Mouse (Mus musculus) thymus, postnatal 25 days (tissue): ENCODE measurements at regions not wholly inside any gene's neighbourhood (a gene's known extent, or its start where the extent isn't known, plus 50 kb on each side); places are given as distances from the start of the nearest gene placed in this dataset.

Experiments
- DNase-seq: peaks from one replicate; pipeline ENCODE4 v3.0.0; 2022

DNA sequence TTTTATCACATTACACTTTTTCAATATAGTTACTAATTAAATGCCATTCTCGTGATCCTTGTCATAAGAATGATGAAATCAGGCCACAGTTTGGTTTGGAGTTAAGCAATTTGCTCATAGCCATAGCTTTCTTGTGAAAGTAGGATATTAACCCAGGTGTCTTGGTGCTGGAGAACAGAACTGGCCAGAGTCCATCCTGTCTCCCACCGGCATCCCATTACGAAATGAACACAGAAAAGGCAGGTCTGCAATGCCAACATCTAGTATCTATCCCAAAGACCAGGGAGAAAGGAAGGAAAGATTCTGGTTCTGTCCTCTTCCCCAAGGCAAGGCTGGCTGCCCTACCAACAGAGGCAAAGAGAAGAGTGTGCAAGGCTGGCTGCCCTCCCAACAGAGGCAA lies 61.6 kb upstream of the Avpr1a start:
- no peak for DNase-seq

DNA sequence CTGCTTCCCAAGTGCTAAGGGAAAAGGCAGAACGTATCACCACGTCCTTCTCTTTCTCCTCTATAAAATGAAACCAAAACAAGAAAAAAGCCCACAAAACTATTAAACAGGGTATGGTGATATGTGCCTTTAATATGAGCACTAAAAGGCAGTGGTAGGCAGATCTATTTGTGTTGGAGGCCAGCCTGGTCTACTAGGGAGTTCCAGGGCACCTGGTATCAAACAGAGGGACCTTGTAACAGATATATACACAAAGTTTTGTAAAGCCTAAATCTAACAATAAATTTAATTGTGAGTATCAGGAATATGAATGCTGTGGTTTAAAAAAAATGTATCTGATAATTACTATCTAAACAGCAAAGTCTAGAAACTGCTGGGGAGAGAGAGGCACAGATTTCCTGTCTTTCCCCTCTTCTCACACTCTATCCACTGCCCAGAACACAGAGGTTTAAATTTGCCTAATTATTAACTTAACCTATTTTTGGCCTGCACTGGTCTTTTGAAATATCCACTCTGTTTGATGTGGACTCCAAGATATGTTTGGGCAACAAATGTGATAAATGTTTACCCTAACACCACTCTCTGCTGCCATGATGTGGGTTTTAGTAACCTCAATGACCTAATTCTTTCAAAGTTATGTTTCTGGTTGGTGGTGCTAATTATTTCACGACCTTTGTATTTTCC lies 68.5 kb upstream of the Avpr1a start:
- DNase-seq = no peak

DNA sequence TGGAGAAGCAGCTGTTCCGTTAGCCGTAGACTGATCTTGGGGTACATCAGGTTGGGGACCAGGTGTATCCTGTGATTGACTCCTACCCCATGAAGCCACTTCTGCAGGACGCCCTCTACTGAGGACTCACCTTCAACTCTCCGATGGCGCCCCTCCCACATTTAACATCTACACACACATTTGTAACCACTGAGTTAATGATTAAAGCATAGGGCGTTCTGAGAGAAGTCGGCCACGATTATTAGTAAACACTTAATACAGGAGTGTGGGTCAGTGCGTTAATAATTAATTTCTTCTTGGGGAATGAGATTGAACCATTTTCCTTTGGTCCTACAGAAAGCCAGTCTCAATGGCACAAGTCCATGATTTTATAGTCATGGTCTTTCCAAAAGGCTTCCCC lies 105.0 kb upstream of the Avpr1a start:
- DNase-seq = no peak

DNA sequence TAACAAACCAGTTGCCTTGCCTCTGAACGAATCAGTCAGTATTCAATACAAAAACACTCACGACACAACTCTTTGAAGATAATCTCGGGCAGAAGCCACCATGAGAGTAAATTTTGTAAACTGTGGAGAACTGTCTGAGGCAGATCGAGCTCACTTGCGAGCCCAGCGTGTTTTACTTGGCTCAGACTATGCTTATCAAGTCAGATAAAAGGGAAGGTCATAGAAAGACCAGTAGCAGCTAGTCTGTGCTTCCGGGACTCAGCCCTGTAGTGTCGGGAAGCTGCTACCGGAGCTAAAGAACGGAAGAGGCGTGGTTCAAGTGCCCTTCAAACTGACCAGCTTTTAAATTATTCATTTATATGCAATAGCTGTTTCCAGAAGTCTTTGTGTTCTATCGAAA lies 105.9 kb upstream of the Avpr1a start:
- DNase-seq = no peak

DNA sequence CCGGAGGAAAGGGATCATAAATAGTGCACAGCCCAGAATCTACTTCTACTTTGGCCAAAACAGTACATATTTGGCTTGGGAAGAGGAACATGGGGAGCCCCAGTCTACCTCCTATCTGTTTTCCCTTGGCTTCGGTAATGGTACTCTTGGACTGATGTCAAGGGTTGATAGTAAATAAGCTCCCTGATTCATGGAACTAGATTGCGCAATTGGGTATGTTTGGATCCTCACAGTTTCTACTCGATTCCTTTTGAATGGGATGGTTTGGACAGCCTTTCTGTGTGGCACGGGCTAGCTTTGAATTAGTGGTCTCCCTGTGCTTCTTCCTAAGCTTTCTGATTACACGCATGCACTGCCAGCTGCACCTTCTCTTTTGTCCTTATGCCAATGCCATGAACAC lies 121.4 kb upstream of the Avpr1a start:
- no peak for DNase-seq

DNA sequence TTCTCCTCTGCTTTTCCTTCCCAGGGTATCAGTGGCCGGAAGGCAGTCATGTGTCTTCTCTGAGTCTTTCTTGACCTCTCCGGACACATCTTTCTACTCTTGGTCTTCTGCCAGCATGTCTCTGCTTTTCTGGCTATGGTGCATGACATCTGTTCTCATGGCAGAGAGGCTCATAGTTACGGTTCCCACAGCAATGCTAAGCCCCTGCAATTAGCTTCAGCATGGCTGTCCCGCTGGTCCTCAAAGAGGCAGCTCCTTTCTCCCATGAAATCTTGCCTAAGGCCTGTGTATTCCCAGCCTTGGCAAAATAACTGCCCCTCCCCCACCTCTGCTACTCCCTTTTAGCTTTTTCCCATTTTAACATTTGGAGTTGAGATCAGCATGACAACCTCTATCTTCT lies 129.4 kb upstream of the Avpr1a start:
- no peak for DNase-seq

DNA sequence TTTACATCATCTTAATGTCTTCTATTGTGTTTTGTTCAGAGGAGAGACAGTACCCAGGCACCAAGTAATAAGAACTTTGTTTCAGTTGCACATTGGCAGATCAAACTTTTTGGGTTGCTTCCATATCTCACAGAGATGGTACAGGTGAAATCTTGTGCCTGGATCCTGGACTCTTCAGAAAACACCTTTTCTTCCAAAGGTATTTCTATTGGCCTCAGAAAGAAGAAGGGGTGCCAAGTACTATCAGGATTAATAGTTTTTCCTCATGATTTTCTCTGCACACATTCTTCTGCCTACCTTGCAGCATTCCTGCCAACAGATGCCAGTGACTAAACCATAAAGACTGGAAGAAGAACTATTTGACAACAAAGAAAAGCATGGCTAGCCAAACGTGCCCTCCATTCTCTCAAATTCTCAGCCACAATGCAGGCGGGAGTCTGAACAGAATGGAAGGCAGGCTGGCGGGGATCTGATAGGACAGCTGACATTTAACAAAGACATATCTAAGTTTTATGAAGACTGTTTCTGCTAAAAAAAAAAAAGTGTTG lies 137.6 kb upstream of the Avpr1a start:
- DNase-seq = no peak

DNA sequence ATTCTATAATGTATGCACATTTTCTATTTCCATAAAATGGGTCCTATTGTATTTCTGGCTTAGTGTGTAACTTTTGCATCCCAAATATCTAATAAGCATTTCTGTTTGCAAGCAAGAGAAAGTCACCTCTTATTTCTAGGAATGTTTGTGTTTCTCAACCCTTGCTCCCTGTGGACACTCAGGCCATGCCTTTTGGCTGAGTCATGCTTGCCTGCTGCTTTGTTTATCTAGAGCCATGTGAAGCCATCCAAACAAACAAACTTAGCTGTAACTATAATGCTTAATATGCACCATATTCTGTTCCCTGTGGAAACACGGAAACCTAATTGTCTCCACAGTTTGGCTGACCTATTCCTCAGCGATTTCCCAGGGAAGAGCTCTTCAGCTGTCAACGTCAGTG lies 139.6 kb upstream of the Avpr1a start:
- DNase-seq = no peak

DNA sequence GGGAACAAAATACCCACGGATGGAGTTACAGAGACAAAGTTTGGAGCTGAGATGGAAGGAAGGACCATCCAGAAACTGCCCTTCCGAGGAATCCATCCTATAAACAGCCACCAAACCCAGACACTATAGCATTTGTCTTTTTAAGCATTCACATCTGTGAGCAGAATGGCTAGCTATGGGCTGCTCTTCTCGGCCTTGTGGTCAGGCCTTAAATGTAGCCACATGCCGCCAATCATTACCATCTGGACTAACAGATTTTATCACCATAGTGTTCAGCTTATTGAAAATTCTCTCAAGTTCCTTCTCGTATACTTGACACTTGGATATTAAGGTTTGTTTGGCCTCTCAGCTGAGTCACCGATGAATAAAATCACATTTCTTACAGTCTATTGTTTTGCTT lies 146.0 kb upstream of the Avpr1a start:
- no peak for DNase-seq

DNA sequence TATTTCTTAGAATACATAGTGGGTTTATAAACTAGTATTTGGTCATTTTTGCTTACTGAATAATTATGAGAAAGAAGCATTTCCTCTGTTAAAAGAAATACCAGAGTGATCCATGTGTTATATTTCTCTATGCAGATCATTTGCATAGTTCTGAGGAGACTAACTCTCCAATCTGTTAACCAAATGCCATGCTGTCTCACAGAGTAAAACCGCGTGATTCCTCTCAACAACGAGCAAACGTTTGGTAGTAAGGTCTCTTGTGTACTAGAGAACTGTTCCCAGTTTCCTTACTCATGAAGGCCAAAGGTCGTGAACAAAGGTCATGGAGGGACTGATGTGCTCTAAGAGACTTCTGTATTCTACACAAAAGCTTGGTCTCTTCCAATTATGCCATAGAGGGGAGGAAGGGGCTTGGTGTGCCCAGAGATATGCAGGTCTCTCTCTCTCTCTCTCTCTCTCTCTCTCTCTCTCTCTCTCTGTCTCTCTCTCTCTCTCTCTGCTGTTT lies 152.3 kb upstream of the Avpr1a start:
- no peak for DNase-seq

DNA sequence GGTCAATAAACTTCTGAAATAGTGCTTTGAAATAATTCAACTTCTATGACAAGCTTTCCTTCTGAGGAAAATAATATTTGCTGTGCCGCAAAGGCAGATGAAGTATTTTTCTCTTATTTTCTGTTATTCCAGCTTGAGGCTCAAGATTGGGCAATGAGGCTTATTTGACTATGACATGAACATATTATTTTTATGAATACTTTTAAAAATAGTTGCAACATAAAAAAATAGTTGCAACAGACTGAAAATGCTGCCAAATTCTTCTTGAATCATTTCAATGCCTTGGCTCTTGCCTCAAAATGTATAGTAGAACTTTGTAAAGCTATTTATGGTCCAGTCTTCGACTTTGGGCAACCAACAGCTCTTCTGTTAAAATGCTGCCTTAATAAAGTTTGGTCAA lies 156.7 kb upstream of the Avpr1a start:
- DNase-seq = no peak

DNA sequence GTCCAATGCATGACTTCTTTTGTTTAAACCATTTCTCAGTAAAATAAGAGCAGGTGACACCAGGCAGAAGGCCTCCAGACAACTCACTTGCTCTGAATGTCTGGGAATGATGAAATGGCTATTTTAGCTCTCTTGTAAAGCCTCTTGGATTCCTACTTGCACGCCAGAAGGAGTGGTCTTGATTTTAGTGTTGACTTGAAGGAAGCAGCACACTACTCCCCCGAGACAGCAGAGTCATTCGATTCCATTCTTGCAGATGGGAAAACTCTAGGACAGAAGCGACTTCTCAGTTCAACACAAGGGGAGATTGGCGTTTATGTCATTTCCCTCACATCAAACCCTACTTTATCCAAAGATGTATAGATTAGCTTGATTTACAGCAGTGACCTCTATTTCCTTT lies 157.2 kb upstream of the Avpr1a start:
- no peak for DNase-seq

DNA sequence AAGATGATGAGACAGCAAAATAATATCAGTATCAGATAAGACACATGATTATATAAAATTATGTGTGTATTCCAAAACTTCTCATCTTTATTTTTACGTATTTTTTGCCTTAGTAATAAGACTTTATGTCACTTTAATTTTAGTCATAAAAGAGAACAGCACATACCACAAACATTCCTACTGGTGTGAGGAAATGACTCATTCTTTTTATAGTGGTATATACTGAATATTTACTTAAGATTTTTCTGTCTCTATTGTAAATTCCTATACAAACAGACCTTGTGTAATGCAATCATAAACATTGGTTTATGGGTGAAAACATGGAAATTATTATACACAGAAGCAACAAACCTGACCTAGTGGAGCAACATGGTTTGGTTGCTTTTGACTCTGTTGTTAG lies 173.4 kb upstream of the Avpr1a start:
- DNase-seq = no peak

DNA sequence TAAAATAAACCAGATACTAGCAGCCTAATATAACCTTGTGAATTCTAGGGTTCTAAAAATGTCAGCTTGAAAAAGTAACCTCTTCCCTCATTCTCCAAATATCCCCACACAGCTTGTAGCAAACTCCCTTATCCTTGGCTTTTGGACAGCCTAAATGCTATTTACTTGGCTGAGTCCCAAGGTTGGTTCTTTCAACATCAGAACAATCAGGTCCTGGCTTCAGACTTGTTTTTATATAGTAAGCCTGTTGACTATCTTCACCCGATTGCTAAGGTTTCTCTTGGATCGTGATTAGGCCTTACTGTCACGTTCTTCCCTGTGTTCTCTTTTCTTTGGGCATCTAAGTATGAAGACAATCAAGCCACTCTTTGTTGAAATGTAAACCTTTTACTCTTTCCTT lies 174.1 kb upstream of the Avpr1a start:
- DNase-seq = no peak

DNA sequence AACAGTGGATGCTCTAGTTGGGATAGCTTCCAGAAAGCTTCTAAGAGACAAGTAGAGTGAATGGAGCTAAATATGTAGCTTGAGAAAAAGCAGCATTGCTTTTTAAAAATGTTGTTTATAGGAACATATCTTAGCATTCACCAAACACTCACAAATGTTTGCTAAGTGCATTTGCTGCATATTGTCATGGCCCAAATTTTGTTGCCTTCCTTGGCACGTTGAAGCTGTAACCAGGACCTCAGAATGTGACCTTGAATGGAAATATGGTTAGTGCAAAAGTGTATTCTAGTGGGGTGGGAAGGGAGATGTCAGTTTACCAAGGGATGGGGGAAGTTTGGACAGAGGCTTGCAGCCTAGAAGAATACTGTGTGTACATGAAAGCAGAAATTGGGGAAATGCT lies 166.9 kb upstream of the Rxylt1 start:
- DNase-seq = no peak

DNA sequence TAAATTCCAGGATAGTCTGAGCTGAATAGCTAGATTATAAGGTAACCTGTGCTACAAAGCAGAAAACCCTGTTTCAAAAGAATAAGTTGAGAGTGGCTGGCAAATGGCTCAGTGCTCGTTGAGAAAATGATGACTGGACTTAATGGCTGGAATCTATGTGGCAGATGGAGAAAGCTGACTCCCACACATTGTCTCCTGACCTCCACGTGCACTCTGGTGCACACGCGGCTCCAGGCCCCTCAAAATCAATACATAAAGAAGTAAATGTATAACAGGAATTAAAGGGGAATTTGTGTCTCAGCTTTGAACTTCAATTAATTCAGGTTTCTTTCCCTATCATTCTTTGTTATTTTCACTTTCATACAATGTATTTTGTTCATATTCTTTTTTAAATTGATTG lies 162.2 kb upstream of the Rxylt1 start:
- no peak for DNase-seq

DNA sequence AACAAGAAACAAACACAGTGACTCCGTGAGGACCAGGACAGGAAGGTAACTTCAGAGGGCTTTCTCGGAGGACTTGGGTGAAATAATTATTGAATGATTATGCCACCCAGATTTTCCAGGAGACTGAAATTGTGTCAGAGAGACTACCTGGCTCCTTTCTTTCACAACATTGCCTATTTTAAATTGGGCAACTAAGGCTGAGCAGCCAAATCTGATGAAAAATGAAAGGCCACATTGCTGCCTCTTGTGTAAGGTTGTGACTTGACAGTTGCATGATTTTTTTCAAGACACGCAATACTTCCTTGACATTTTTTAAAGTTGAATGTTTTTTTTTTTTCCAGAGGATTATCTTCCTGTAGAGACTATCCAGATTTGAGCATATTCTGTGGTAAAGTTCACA lies 161.5 kb upstream of the Rxylt1 start:
- no peak for DNase-seq

DNA sequence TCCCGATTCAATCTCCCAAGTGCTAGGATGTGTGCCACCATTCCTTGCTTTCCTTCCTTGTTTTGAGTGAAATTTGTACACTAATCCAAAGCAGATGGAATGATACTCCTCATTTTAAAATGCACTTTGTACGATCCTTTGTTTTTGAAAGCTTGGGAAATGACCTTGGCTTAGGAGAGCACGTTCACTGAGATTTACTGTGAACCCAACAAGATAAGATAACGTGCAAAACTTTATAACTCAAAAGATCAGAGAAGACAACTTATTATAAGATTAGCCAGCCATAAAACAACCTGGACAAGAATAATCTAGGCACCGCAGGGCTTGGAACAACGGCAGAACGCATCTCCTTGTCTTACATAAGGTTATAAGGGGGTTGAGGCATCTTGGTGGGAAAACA lies 134.6 kb upstream of the Rxylt1 start:
- no peak for DNase-seq

DNA sequence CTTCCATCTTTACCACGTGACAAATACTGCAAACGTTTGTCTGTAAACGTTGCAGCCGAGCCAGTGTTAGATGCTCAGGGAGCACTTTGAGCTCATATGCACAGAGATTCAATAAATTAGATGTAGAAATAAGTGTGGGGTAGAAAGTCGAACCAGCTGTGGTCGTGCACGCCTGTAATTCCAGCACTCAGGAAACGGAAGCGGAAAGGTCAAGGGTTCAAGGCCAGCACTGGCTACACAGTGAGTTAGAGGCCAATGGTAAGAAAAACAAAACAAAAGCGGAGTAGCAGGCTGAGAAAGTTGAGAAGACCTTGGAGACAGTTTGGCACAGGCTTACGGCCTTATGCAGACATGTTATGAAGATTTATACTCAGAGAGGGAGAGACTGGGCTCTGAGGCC lies 133.6 kb upstream of the Rxylt1 start:
- no peak for DNase-seq

DNA sequence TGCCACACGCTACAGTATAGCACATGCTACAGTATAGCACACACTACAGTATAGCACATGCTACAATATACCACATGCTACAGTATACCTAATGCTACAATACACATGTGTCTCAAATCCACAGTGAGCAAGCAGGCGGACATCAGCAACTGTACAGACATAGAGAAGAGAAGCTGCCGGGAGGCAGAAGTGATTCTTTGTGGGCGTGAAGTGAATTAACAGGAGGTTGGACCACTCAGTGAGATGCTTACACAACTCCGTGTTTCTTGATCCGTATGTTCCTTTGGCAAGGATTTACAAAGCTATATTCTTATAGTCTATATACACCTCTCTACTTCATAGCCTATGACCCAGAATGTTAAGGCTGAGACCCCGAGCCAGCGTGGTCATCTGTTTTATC lies 128.5 kb upstream of the Rxylt1 start:
- no peak for DNase-seq

DNA sequence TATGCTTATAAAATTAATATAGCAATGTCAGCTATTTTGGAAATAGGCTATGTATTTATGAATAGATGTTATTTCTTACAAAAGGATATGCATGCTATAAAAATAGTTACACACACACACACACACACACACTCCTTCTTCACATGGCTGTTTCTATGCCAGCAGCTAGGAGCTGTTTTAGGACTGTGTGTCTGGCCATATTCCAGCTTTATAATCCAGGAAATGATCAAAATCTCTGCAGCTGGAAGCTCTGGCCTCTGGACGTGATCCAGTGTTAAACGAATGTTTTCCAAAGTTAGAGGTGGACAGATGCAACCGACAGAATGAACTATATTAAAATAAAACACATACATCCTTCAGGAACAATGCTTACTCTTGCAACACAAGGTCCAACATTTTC lies 125.9 kb upstream of the Rxylt1 start:
- no peak for DNase-seq

DNA sequence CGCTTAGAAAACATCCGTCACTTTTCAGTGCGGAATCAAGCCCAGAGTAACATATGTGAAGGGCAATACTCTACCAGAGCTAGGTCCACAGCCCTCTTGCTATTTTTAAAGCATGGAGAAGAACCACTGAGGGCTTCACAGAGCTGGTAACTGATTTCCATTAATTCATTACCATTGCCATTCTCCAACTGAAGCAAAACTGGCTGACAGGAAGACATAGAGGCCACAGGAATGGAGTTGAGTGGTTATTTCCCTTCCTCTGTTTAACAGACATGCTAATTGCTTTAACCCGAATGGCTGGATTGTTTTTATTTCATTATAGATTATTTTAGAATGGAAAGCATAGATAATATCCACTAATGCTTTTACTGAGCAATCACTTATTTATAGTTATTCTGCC lies 120.4 kb upstream of the Rxylt1 start:
- DNase-seq = no peak

DNA sequence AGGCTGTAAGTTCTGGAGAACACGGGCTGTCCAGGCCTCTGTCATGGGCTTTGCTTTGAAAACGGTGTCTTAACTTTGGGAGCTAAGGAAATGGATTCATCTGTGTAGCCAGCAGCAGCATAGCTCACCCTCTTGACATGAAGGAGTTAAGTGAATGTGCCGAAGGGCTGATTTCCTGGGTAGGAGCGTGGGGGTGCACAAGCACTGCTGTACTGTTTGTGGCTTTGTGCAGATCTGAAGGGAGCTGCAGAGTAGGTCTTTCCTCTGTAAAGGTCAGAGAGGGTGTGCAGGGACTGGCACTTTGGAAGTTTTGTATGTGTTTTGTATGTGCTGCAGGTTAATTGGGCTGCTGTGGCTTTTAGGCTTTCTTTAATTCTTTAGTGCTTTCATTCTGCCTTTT lies 102.6 kb upstream of the Rxylt1 start:
- peak; percentile 26 for DNase-seq

DNA sequence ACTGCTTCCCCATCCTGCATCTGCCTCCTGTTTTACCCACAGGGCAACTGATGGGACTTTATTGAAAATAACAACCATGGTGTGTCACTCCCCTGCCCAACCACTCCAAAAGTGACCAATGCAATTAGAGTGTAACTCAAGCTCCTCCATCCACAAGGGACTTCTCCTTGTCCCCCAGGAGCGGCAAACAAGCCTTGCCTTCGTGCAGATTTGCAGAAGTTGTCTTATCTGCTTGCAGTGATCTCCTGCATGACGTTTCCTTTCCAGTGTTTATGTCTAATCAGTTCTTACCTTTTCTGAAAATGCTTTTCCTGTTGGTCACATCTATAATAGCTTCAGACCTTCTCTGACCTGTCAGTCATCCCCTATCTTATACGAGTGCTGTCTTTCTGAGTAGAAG lies 100.5 kb upstream of the Rxylt1 start:
- no peak for DNase-seq

DNA sequence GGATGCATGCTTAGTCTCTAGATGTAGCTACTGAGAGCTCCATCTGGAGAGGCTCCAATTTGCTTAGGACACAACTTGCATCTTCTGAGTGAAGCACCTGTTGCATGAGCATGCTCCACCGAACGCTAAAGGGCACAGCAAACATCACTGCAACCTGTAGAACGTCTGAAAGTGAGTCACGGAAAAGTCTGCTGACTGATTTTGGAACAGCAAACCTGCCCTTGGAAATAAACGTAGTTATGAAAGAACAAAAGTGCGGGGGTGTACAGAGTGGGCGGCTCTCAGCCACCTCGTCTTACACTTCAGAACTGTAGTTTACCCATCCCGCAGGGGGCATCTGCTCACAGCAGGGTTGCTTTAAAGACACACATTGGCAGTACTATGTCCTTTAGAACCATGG lies 97.0 kb upstream of the Rxylt1 start:
- DNase-seq = no peak
